Mouse (Mus musculus) C2C12 (cell line): Measurements from ENCODE around the gene Olfr330.

Source experiments
- CTCF ChIP-seq: IDR thresholded peaks from one replicate; pipeline ENCODE4 v1.5.1; 2011; ENCODE audit not compliant: control insufficient read depth, insufficient read depth, insufficient read length
- FOSL1 ChIP-seq: IDR thresholded peaks from one replicate; pipeline ENCODE4 v1.8.0; 2011; ENCODE audit warnings: mild to moderate bottlenecking, low read length; ENCODE audit not compliant: poor library complexity, insufficient read depth, severe bottlenecking
- MAX ChIP-seq: IDR thresholded peaks from one replicate; pipeline ENCODE4 v1.6.1; 2011; ENCODE audit warnings: mild to moderate bottlenecking, control low read depth
- MYOD1 ChIP-seq: IDR thresholded peaks from one replicate; pipeline ENCODE4 v1.6.1; 2011; ENCODE audit warnings: low read depth; ENCODE audit not compliant: control insufficient read depth, insufficient read length
- MYOG ChIP-seq: IDR thresholded peaks from one replicate; pipeline ENCODE4 v1.6.1; 2011; ENCODE audit not compliant: control insufficient read depth, insufficient read length; ENCODE audit errors: extremely low read depth

- TF ChIP-seq CTCF (no peak), MYOG (no peak), FOSL1 (no peak), MAX (no peak), MYOD1 (no peak)
Observed at GRCm38 (mm10) chr11:58555536-58555935, 20.9 kb upstream of the Olfr330 start, which contains the start of gene Olfr328.
